Mouse (Mus musculus) heart, embryonic 16.5 days (tissue): Measurements from ENCODE around the gene Auts2. TPM values are rescaled to one million over a fixed set of nuclear protein-coding genes. Genes with fewer than 3 reads are reported as not detected.

Experiments used
- ATAC-seq: fragments of 200-750 bp; cut with Nextera tagmentation; replicated peaks from 2 replicates; pipeline ENCODE4 v1.8.0; 2017; ENCODE audit warnings: moderate number of reproducible peaks; ENCODE audit not compliant: insufficient read depth, low FRiP score; ENCODE audit errors: extremely low read depth
- H3K27ac ChIP-seq: fragments of 300-500 bp; sonication (generic); 2 replicates; pipeline ENCODE4 v1.5.1; 2014; ENCODE audit warnings: mild to moderate bottlenecking, low read length, control low read depth, moderate library complexity
- H3K27me3 ChIP-seq: fragments of 300-500 bp; sonication (generic); 2 replicates; pipeline ENCODE4 v1.6.1; 2014; ENCODE audit warnings: low read length, mixed read lengths; ENCODE audit not compliant: control insufficient read depth, insufficient read depth
- H3K36me3 ChIP-seq: fragments of 300-500 bp; sonication (generic); 2 replicates; pipeline ENCODE4 v1.6.1; 2014; ENCODE audit not compliant: control insufficient read depth, insufficient read depth
- H3K4me1 ChIP-seq: fragments of 300-500 bp; sonication (generic); 2 replicates; pipeline ENCODE4 v1.6.1; 2014; ENCODE audit warnings: low read length, mixed read lengths; ENCODE audit not compliant: control insufficient read depth, insufficient read depth
- H3K4me2 ChIP-seq: fragments of 300-500 bp; sonication (generic); 2 replicates; pipeline ENCODE4 v1.6.1; 2014; ENCODE audit warnings: low read depth, mild to moderate bottlenecking, control low read depth, low read length
- H3K4me3 ChIP-seq: fragments of 300-500 bp; sonication (generic); 2 replicates; pipeline ENCODE4 v1.5.1; 2014; ENCODE audit warnings: mild to moderate bottlenecking, control low read depth, low read length
- H3K9ac ChIP-seq: fragments of 300-500 bp; sonication (generic); 2 replicates; pipeline ENCODE4 v1.6.1; 2014; ENCODE audit warnings: low read length, control low read depth
- H3K9me3 ChIP-seq: fragments of 300-500 bp; sonication (generic); replicated peaks from 2 replicates; pipeline ENCODE4 v1.6.1; 2016; ENCODE audit warnings: low read length; ENCODE audit not compliant: control insufficient read depth
- WGBS: fragments of 180-500 bp; shearing (Covaris S2); extraction: QIAGEN DNeasy Blood & Tissue Kit; methylation state at CpG from one replicate; pipeline ENCODE4 v1.1.7; 2014; 5-methylcytosine and 5-hydroxymethylcytosine counted together
- polyA plus RNA-seq: library from polyadenylated mRNA; unstranded; fragments of >200 nt; fragmentation: Nextera tagmentation; extraction: Ambion mirVana; gene quantifications from 2 replicates; pipeline ENCODE4 v1.2.1, GENCODE M21; 2015

Auts2 gene
- polyA plus RNA-seq, 1 experiment from 2014 or later: 16.3 TPM

DNA sequence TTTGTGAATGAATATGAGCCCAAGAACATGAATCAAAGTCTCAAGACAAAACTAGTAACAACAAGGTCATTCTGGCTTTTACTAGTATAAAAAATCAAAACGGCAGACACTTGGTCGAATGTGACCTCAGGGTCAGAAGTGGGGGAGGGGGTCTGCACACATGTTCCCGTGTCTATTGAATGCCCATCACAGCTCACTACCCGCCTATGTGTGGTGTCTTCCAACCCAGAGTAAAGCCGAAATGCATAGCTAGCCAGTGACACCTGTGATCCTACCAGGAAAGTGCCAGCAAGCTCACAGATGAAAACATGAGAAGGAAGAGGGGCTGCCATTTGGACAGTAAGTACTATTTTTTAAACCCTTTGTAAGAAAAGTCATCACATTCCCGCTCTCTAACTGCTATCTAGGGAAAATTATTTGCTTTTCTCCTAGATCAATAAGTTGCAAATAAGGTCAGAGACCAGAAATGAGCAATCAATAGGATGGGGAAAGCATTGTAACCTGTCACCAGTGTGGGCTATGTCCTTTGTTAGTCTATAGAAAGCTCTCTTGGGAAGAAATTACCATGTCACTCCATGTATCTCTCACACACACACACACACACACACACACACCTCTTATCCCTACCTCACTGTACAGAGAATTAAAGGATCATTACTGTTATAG is 94.6 kb downstream of the Auts2 start:
- Histone ChIP-seq H3K27ac (no peak overlapping the region), H3K4me2 (no peak overlapping the region), H3K27me3 (no peaks in the 10 kb centered on the region), H3K36me3 (no peaks in the 10 kb centered on the region), H3K4me1 (peaks cover 3% of the 10 kb centered on the region; the same call in 1 of the 2 replicates), H3K4me3 (no peak overlapping the region), H3K9me3 (no peaks in the 10 kb centered on the region), H3K9ac (no peak overlapping the region)
- ATAC-seq: no peak
- WGBS: 78% methylated on average over 6 of the region's 6 CpGs

DNA sequence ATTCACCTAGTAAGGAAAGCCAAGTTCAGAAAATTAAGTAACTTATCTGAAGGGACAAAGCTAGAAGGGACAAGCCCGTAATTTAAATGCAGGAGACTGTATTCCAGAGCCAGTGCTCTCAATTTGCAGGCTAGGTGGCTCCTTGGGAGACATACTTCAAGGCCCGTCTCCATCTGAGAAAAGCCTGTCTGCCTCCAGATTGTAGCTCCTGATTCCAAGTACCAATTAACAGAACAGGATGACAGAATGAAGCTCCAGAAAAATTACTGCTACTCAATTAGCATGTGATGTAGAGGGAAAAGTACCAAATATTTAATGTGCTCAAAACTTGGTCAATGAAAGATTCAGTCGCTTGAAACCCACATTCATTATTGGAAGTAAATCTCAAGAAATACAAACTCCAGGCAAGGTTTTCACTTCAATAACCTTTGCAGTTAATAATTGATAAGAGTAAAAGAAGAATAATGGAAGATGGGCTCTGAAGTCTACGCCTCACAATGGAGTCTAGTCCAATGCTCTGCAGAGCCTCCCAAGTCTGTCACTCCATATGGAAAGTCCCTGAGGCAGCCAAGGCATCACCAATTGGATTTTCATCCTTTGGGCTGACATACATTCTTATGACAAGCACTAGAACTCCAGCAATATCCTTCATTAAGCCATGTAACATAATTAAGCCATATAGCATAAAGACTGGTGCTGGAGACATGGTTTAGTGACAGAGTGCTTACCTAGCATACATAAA is 97.8 kb downstream of the Auts2 start:
- Histone ChIP-seq H3K27ac (no peak overlapping the region), H3K4me1 (peaks cover 3% of the 10 kb centered on the region; the same call in 1 of the 2 replicates), H3K9me3 (no peaks in the 10 kb centered on the region), H3K27me3 (no peaks in the 10 kb centered on the region), H3K36me3 (no peaks in the 10 kb centered on the region), H3K4me2 (no peak overlapping the region), H3K4me3 (no peak overlapping the region), H3K9ac (no peak overlapping the region)
- WGBS: 89% methylated on average over 4 of the region's 4 CpGs
- no peak for ATAC-seq

DNA sequence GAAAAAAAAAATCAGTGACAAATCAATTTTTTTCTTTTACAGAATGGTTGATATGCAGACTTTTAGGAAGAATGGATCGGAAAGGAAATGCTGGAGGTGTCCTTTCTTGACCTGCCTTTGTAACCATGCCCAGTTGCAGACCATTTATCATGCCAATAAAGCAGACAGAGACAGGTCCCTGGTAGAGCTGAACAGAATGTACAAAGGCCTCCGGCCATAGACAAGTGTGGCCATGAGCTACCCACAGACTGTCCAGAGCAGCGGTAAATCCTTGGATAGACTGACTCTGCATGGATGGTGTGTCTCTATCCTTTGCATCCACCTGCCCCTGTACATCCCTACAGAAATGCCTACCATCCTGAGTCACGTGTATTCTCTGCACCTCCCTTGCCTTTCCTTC is 100.2 kb downstream of the Auts2 start:
- Histone ChIP-seq H3K9me3 (no peaks in the 10 kb centered on the region), H3K4me3 (no peak overlapping the region), H3K36me3 (no peaks in the 10 kb centered on the region), H3K4me2 (no peak overlapping the region), H3K27ac (no peak overlapping the region), H3K9ac (no peak overlapping the region), H3K27me3 (no peaks in the 10 kb centered on the region), H3K4me1 (peaks cover 3% of the 10 kb centered on the region)
- no peak for ATAC-seq
- WGBS: 84% methylated on average over 4 of the region's 4 CpGs

DNA sequence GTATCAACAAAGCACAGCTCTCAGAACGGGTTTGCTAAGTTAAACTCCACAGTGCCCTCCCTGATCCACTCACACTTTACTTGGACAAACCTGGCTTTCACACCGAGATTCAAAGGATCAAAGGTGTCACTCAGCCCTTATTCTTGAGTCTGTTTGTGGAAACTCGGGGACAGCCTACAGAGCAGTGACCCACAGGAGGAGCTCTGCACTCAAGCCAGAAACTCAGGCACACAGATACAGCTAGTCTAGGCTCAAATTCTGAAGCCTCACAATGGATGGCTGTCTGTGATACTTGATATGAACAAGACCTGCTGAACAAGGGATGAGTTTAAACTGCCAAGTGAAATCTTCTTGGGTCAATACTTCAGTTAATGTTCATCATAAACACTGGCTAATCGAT is 104.7 kb downstream of the Auts2 start:
- 40% methylated on average over 4 of the region's 4 CpGs for WGBS
- peak overlapping the region; percentile 50 for H3K4me2 ChIP-seq
- no peaks in the 10 kb centered on the region for H3K9me3 ChIP-seq
- H3K36me3 ChIP-seq: no peaks in the 10 kb centered on the region
- H3K9ac ChIP-seq: no peak overlapping the region
- H3K27ac ChIP-seq: 0 out of 2 replicates have a peak overlapping the region, but pooled peaks have one; percentile 23
- peak; percentile 69; the same call in 1 of the 2 replicates for ATAC-seq
- no peaks in the 10 kb centered on the region for H3K27me3 ChIP-seq
- no peak overlapping the region; the same call in 1 of the 2 replicates for H3K4me3 ChIP-seq
- peaks cover 11% of the 10 kb centered on the region for H3K4me1 ChIP-seq

DNA sequence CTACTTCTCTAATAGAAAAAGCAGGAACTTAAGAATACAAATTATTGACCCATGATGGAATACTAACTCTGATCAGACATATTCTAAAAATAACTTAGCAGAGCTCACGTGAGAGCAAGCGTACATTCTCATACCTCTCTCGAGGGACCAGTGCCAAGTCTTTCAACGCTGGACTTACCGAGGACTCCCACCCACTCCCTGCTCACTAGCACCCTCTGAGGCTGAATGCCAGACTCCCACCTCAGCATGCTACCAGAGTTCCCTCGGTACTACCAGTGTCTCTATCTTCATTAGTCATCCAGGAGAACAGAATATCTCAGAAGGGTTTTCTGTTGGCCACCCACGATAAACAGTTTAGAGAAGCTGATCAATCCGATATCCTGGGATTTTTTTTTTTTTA is 105.2 kb downstream of the Auts2 start:
- no peak overlapping the region for H3K27ac ChIP-seq
- ATAC-seq: peak; percentile 79
- H3K9ac ChIP-seq: no peak overlapping the region
- no peaks in the 10 kb centered on the region for H3K36me3 ChIP-seq
- H3K4me2 ChIP-seq: peak overlapping the region; percentile 50
- no peaks in the 10 kb centered on the region for H3K9me3 ChIP-seq
- 22% methylated on average over 8 of the region's 8 CpGs for WGBS
- peaks cover 11% of the 10 kb centered on the region for H3K4me1 ChIP-seq
- peak overlapping the region; percentile 32 for H3K4me3 ChIP-seq
- H3K27me3 ChIP-seq: no peaks in the 10 kb centered on the region

DNA sequence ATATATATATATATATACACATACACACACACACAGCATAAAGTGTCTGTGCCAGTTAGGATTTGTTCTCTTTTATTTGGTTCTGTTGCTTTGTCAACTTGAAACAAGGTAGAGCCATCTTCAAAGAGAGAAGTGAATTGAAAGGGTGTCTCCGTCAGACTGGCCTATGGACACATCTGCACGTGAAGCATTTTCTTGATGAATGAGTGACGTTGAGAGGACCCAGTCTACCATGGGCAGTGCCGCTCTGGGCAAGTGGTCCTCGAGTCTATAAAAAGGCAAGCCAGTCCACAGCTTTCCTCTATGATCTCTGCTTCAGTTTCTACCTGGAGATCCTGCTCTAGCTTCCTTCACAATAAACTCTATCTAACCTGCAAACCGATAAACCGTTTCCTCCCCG is 105.7 kb downstream of the Auts2 start:
- no peaks in the 10 kb centered on the region for H3K9me3 ChIP-seq
- H3K9ac ChIP-seq: 0 out of 2 replicates have a peak overlapping the region, but pooled peaks have one; percentile 32
- peak overlapping the region; percentile 50 for H3K4me2 ChIP-seq
- no peak for ATAC-seq
- no peak overlapping the region; the same call in 1 of the 2 replicates for H3K27ac ChIP-seq
- 56% methylated on average over 8 of the region's 8 CpGs for WGBS
- H3K36me3 ChIP-seq: no peaks in the 10 kb centered on the region
- H3K27me3 ChIP-seq: no peaks in the 10 kb centered on the region
- H3K4me1 ChIP-seq: peaks cover 11% of the 10 kb centered on the region
- peak overlapping the region; percentile 32 for H3K4me3 ChIP-seq

DNA sequence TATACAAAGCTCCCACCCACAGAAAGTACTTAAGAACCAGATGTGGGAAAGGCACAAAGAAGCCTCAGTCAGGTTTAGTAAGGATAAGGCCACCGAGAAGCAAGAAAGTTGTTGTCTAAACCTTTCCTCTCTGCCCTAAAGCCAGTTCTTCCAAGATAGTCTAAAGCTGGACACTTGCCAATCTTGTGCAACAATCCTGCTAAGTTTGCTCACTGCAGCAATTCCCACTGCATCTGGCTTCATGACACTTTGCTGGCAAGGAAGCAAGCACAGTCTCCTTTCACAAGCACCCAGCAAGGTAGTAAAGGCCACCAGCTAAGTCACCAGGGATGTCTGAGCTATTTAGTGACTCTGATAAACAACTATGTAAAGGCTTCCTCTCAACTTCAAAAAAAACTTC is 106.2 kb downstream of the Auts2 start:
- Histone ChIP-seq H3K4me3 (no peak overlapping the region), H3K4me2 (no peak overlapping the region), H3K9me3 (no peaks in the 10 kb centered on the region), H3K27me3 (no peaks in the 10 kb centered on the region), H3K36me3 (no peaks in the 10 kb centered on the region), H3K4me1 (peaks cover 11% of the 10 kb centered on the region), H3K27ac (no peak overlapping the region), H3K9ac (no peak overlapping the region)
- ATAC-seq: no peak
- WGBS: 9% methylated on average over 1 of the region's 1 CpGs

DNA sequence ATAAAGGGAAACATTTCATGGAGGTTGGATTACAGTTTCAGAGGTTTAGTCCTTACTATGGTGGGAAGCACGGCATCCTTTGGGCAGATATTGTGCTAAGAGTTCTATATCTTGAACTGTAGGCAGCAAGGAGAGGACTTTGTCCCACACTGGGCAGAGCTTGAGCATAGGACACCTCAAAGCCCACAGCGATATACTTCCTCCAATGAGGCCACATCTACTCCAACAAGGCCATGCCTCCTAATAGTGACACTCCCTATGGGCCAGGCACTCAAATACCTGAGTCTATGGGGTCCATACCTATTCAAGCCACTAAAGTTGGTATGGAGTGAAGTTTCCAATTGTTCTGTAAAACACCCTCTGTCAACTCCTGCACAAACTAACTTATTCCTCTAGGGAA is 106.7 kb downstream of the Auts2 start:
- WGBS: 94% methylated on average over 2 of the region's 2 CpGs

DNA sequence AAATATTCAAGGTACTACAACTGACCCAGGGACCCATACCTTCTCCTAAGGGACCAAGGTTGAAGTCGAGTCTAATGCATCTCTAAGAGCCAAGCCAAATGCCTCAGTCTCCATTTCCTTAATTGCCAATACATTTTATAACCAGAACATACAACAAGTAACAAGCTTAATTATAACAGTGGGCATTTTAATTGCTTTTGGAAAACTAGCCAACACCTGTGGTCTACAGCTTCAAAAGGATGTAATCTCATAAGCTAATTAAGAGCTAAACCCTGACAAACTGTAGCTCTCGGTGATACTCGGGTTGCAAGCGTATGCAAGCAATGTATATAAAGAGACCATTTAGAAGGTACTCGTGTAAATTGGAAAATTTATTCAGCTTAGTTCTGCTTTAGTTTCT is 107.7 kb downstream of the Auts2 start:
- 90% methylated on average over 5 of the region's 5 CpGs for WGBS
- Histone ChIP-seq H3K9ac (no peak overlapping the region), H3K27me3 (no peaks in the 10 kb centered on the region), H3K9me3 (no peaks in the 10 kb centered on the region), H3K4me3 (no peak overlapping the region), H3K4me1 (peaks cover 11% of the 10 kb centered on the region), H3K4me2 (no peak overlapping the region), H3K27ac (no peak overlapping the region), H3K36me3 (no peaks in the 10 kb centered on the region)
- no peak for ATAC-seq

More for the DNA sequence above, 106.7 kb downstream of the Auts2 start:
- Histone ChIP-seq H3K36me3 (no peaks in the 10 kb centered on the region), H3K9ac (no peak overlapping the region), H3K27ac (no peak overlapping the region), H3K4me3 (no peak overlapping the region), H3K4me1 (peaks cover 11% of the 10 kb centered on the region), H3K4me2 (no peak overlapping the region), H3K27me3 (no peaks in the 10 kb centered on the region), H3K9me3 (no peaks in the 10 kb centered on the region)
- no peak for ATAC-seq
